Mouse (Mus musculus) NIH3T3 (cell line): Measurements from ENCODE around the gene Man2a1.

Experiments
- DNase-seq: peaks from one replicate; pipeline ENCODE4 v3.0.0-alpha.2; 2012; ENCODE audit warnings: low read depth

Gene Man2a1

DNA sequence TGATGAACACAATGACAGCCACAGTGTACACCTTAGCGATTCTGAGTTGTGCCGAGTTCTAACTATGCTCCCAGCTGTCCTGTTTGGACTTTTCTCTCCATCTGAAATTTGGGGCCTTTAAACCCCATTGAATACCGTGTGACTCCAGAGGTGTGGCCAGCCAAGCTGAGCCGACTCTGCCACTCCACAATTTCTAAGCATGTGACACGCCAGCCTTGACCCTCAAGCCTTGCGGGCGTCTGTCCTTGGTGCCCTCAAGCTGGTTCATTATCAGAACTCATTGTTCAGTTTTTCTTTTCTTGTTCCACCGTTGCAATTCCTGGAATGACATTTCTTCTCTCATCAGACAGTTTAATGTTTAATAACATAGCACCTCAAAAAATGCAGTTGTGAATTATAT is 98.0 kb downstream of the Man2a1 start:
- no peak for DNase-seq

DNA sequence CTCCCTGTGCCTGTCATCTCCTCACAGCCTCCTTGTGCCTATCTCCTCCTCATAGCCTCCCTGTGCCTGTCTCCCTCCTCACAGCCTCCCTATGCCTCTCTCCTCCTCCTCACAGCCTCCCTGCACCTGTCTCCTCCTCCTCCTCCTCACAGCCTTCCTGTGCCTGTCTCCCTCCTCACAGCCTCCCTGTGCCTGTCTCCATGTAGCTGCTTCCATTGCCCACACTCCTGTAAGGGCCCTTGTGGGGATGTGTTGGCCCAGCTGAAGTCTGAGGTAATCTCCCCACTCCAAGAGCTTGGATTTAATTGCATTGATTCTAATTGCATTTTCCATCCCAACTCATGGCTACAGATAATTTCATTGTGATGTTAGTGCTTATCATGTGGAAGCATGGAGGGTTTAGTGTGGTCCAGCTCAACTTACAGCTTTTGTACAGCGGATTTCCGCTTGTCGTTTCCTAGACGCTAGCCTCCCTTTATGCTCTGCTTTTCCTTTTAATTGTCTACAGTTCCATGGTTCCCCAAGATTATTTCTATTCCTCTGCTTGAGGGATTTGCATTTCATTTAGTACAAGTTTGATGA is 103.2 kb downstream of the Man2a1 start:
- DNase-seq, result no peak

DNA sequence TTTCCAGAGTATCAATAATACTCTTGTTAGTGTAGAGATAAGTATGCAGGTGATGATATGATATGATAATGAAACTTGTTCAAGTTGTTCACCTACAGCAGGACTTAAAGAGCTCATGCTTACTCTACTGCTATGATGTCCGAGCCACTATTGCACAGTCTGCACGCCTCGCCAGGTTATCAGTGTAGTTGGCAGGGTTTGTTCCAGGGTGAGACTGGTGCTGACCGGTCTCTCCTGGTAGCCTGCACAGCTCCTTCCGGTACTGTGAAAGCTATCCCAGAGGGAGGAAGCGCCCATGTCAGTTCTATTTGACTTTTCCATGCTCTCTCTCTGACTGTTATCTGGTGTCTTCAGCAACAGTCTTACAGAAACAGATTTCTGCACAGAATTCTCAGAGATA is 107.0 kb downstream of the Man2a1 start:
- no peak for DNase-seq

DNA sequence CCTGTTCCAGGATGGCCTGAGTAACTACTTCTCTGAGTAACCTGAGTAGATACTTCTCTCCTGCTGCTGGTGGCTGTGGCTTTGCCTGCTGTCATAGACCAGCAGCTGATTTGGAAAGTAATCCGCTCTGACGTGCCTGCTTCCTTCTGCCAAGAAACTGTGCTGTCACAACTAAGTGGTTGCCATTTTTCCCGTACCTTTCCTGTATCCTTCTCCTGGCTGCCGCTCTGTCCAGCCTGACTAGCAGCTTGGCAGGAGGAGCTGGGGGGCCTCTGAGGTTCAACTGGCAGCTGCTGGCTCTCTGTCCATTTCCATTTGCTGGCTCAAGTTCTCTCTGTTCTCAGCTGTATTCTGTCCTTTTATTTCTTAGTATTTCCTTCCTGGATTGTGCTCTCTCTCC is 115.8 kb downstream of the Man2a1 start:
- peak; percentile 19 for DNase-seq

- no peak for DNase-seq
Measured at GRCm38 (mm10) chr17:64719760-64720159, 119.2 kb downstream of the Man2a1 start.

DNA sequence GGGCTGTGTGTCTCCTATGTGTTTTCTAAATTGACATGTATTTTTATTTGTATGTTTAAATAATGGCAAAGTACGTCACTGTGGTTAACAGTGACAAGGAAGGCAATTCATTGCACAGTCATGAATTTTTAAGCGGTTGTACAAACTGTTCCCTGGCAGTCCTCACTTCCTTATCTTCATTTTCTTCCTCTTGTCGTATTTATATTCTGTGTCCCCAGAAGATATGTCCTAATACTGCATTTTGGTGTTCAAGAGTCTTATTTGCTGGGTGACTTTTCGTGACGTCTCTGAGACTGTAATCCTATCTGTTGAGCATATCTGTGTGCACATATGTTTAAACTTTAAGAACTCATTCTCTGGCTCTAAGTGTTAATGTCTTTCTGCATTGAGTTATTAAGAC is 120.6 kb downstream of the Man2a1 start:
- no peak for DNase-seq

- no peak for DNase-seq
Measured at GRCm38 (mm10) chr17:64723162-64723561, 122.6 kb downstream of the Man2a1 start.

GRCm38 (mm10) chr17:64725214-64725613 is 124.7 kb downstream of the Man2a1 start:
- no peak for DNase-seq

- DNase-seq, result no peak
Measured at GRCm38 (mm10) chr17:64726032-64726431, 125.5 kb downstream of the Man2a1 start.

DNA sequence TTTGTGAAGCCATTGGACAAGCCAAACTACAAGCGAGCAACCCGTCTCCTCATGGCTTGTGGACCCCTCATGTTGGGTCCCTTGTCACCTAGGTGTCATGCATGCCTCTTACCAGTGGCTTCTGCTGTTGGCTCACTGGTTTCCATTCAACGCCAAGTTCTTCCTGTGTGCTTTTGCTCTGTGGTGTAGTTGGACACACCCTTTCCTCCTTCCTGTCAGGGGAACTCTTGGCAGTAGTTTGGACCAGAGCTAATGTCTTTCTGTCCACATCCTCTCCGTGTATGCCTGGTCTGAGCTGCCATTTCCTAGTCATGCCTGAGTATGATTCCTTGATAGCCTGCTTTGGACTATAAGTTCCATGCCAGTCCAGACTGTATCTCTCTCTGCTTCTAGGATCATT is 135.0 kb downstream of the Man2a1 start:
- no peak for DNase-seq

DNA sequence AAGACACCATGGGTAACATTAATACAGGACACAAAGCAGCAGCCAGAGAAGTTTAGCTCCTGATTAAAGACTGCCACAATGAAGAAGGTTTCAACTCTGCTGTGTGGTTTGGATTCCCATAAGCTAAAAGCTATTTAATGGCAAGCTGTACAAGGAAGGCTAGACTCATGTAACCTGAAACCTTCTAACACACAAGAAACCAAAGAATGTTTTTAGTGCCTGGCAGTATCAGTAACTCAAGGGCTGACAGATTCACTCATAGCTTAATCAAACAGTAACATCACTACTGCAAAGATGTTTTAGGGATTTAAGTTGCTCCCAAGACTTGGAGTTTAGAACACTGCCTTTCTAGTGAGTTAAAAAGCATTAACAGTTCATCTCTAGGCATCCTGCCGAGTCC is 137.4 kb downstream of the Man2a1 start:
- DNase-seq, result no peak

DNA sequence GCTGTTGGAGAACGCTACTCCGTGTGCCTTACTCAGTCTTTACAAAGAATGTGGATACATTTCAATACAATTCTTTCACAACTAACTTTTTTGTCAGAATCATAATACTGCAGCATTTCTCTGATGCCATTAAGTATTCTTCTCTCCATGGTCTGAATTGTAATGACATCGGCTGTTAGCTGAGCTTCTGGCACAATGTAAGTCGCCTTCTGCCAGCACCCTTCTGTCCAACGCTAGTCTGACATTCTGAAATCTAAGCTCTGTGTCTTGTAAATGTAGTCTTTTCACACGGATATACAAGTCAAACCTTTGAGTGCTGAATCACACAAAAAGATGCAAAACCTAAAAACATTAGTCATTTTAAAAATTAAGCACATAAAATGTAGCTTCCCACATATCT is 138.6 kb downstream of the Man2a1 start:
- DNase-seq, result no peak

GRCm38 (mm10) chr17:64742715-64743605 is 142.4 kb downstream of the Man2a1 start:
- DNase-seq, result no peak

DNA sequence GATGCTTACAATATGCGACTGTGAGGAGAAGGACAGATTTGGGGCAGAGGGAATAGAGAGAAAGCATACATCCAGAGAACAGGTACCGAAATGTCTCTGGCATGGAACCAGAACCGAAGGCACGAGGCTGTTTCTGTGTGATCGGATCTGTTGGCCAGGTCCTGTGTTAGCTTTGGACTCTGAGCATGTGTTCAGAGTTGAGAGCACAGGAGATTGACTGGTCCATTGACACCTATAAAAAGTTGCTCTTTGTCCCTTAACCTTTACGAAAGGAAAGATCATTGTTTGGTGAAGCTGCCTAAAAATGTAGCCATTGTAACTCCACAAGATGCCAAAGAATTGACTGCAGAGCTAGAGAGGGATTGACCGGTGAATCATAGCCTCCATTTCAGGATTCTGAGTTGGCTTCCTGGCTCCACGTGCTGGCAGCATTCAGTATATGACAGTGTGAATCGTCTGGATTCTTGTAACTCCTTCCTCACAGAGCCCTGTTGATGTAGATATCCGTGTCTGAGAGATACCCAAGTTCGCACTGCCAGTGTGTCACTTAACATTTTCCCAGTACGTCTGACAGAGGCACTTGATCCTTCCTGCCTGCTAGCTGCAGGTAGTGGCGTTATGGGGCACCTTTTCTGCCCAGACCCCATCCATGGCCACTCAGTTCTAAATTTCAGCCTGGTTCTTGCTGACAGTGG is 143.2 kb downstream of the Man2a1 start:
- peak; percentile 67 for DNase-seq

DNA sequence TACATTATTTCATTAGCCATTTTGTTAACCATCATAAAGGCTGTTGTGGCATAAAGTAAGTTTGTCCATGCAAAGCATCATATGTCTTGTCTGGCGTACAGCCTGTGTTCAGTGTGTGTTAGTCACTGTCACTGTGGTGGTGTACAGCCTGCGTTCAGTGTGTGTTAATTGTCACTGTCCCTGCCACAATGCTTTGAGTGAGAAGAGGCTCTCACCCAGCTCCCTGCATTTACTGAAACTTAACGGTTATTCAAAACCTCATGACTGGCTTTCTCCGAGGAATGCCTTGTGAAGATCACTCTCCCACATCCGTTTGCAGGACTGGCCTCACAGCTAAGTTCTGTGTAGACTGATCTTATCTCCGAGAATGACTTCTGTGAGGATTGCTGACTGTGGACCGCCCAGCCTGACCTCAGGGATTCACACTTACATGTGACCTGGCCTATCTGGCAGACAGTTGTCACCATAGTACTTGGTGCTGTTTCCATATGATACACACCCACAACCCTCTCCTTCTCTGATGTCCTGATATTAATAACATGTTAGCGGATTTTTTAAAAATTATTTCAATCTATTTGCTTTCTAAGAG is 146.2 kb downstream of the Man2a1 start:
- no peak for DNase-seq

GRCm38 (mm10) chr17:64747461-64747860 is 146.9 kb downstream of the Man2a1 start:
- DNase-seq, result no peak

DNA sequence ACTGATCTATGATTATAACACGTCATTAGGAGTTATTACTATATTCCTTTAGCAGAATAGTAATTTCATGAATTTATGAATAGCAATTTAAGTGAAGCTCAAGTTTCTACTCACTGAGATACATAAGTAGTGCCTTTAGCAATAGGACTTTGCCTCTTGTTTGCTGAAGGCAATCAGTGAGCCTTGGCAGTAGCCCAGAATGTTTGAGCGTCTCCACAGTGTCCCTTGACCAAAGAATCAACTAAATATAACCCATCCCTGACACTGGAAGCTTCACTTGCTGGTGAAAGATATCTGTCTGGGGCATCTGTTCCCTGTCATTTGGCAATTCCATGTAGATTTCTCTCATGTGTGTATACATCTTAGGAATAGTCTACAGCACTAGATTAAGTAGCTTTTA is 147.6 kb downstream of the Man2a1 start:
- no peak for DNase-seq

DNA sequence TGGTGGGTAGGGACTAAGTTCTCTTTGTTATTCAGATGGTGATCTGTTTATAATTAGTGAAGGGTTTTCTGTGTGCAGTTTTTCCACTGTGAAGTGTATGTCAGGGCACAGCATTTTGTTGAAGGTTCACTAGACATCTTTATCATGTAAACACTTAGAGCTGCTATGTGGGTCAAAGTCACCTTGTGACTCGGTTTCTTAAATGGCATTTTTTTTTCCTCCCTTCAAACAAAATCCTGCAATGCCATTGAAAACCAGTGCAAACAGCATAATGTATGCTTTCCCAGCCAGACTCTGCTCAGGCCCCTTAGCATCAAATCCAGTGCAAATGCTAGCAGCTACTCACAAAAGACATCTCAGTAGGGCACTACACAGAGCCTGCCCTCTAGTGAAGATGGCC is 148.6 kb downstream of the Man2a1 start:
- DNase-seq, result no peak

DNA sequence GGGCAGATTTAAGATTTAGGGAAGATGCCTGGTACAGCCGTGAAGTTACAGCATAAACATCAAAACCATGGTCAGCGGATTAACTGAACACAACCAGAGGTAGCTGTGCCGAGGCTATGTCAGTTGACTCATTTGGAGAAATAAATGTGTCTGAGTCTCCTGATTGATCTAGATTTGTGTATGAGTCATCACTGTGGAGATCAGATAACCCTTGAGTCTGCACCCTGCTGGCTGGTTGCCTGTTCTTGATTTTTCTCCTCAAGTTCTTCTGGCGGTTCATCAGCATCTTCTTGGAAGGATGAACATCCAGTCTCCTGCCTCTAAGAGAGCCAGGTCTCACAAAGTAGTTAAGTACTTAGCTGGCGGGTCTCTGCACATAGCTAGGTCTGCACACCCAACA is 150.7 kb downstream of the Man2a1 start:
- DNase-seq, result peak; percentile 63

DNA sequence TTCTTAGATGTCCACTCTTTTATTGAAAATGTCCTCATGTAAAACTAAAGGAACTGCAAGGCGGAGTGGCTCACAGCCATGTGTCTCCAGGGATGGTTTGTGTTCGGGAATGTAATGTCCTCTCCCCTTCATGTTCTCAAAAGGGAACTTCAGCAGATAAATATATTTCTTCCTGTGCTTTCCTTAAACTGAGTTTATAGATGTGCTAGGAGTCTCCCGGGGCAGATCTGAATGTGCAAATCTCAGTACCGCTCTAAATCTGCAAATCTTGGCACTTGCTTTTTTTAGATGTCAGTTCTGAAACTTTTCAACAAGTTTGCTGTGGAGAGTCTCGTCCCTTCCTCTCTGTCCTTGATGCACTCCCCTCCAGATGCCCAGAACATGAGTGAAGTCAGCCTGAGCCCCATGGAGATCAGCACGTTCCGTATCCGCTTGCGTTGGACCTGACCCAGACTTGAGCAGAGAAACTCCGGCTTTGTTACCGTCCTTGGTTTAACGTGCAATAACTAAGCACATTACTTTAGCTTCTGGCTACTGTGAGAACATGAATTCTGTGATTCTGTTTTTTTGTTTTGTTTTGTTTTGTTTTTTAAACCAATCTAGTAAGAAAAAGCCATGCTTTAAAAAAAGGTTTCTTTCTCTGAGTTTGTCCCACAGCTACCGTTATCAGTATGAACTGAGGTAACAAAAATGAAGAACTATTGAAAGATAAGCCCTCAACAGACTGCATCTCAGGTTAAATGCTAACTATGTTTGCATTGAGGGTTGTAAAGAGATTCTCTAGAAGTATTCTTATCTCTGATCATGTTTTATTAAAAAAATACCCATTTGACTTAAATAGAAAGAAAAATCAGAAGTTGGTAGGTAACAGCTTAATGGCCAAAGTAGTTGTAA is 151.8 kb downstream of the Man2a1 start:
- no peak for DNase-seq

DNA sequence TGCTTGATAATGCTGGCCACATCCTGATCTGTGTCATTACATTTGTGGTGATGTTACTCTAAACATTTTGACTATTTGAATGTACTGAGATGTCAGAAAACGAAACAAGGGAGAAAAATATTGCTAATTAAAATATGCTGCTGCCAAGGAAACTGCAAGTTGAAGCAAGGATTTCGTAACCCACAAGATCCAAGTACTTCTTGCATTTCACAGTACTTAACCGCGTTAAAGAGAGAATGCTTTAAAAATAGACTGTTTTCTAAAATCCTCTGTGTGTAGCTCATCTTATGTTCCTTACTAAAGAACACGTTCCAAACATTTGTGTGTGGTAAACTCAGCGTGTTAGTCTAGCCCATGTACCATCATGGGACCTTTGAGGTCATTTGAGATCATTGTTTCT is 153.0 kb downstream of the Man2a1 start:
- no peak for DNase-seq
